In genomic region chr12:82189715-82190581, GRCm38 (mm10) we compare ENCODE assay signal across 10 mouse cellular contexts. TPM values are rescaled to one million over a fixed set of nuclear protein-coding genes. Genes with fewer than 3 reads are reported as not detected.
DNase-seq lines count a peak whose midpoint lies in the region; ATAC-seq lines count a peak whose summit lies in the region.
"Had no signal": no experiment of that assay in that cellular context is flagged by ENCODE, and none has a peak within 500 bp of the region (broad histone marks: within the 10 kb centered on the region; RNA-seq: fewer than 3 reads in every experiment).

No protein-coding gene starts in this region.

- no peaks in the 10 kb centered on the region for H3K36me3 ChIP-seq in heart, embryonic 15.5 days
- H3K36me3 ChIP-seq in limb, embryonic 13.5 days: no peaks in the 10 kb centered on the region
- H3K36me3 ChIP-seq: limb, embryonic 15.5 days had no signal

- no peak for ATAC-seq in heart, embryonic 15.5 days (replicated peaks; ENCODE audit: insufficient number of reproducible peaks, insufficient read depth, low FRiP score, low read depth)
- no peak for ATAC-seq in limb, embryonic 13.5 days (ENCODE audit: low FRiP score, low read depth)
- no peak for ATAC-seq in cerebellum, adult (ENCODE audit: insufficient number of reproducible peaks, low FRiP score, low TSS enrichment)

- peaks cover 60% of the 10 kb centered on the region for H3K4me1 ChIP-seq in heart, embryonic 15.5 days (replicated peaks)
- H3K4me1 ChIP-seq in limb, embryonic 13.5 days: peaks cover 66% of the 10 kb centered on the region

- 66% methylated on average over 16 of the region's 16 CpGs for WGBS in heart, embryonic 15.5 days
- 70% methylated on average over 16 of the region's 16 CpGs for WGBS in limb, embryonic 13.5 days

- no peak overlapping the region for H3K9ac ChIP-seq in heart, embryonic 15.5 days
- H3K9ac ChIP-seq in limb, embryonic 13.5 days: no peak overlapping the region
- H3K9ac ChIP-seq: limb, embryonic 15.5 days had no signal

- H3K9me3 ChIP-seq in heart, embryonic 15.5 days (replicated peaks): no peaks in the 10 kb centered on the region
- no peaks in the 10 kb centered on the region for H3K9me3 ChIP-seq in limb, embryonic 13.5 days
- H3K9me3 ChIP-seq: limb, embryonic 15.5 days had no signal

- intact Hi-C loops in heart, postnatal 36 days (cut with DNase I): no loop called here

- H3K27me3 ChIP-seq in heart, embryonic 15.5 days: no peaks in the 10 kb centered on the region
- no peaks in the 10 kb centered on the region for H3K27me3 ChIP-seq in limb, embryonic 13.5 days
- H3K27me3 ChIP-seq: limb, embryonic 15.5 days had no signal

- H3K27ac ChIP-seq in heart, embryonic 15.5 days: 0 out of 2 replicates have a peak overlapping the region, but pooled peaks have one; percentile 20
- H3K27ac ChIP-seq in limb, embryonic 13.5 days: peak overlapping the region; percentile 72; the same call in 1 of the 2 replicates

- no peak overlapping the region for H3K4me3 ChIP-seq in heart, embryonic 15.5 days
- H3K4me3 ChIP-seq in limb, embryonic 13.5 days: no peak overlapping the region
- H3K4me3 ChIP-seq: limb, embryonic 15.5 days had no signal

- no peak overlapping the region for H3K4me2 ChIP-seq in heart, embryonic 15.5 days
- H3K4me2 ChIP-seq in limb, embryonic 13.5 days (replicated peaks): peak overlapping the region; percentile 43

- DNase-seq in heart, postnatal 36 days: no peak
- DNase-seq in T-cell, adult 2 months (ENCODE audit: low spot score): peak; percentile 56
- DNase-seq in spleen, adult 18-20 months: peak; percentile 59
- DNase-seq in layer of hippocampus, adult 9-10 months (ENCODE audit: low spot score): no peak
- DNase-seq in right cerebral cortex, postnatal 4 days: no peak
- DNase-seq: gastrocnemius, postnatal 14 days had no signal

RNA-seq across cellular contexts. Expression of gene Sipa1l1, which starts 20.8 kb away (rescaled TPM):
- 16.9 and 22.3 TPM in 2 replicates for polyA plus RNA-seq in heart, embryonic 15.5 days (2015; fragmentation: Nextera tagmentation; extraction: Ambion mirVana)
- 10 to 100 TPM in 1 of 2 experiments, 1 to 10 TPM in 1; 8.6 to 10.5 TPM for total RNA-seq in heart, postnatal 36 days (2021)
- 34.3 and 34.5 TPM in 2 replicates for polyA plus RNA-seq in limb, embryonic 13.5 days (2015; fragmentation: Nextera tagmentation; extraction: Ambion mirVana)

Comparison
In these comparisons a context has a peak if more than half of its experiments do, and no peak if none do; other contexts are left out.
1. DNase-seq: peak in T-cell, adult 2 months (single experiment) and spleen, adult 18-20 months (2 of 2); none in heart, postnatal 36 days (0 of 2), layer of hippocampus, adult 9-10 months (single experiment) and right cerebral cortex, postnatal 4 days (single experiment).